Mouse (Mus musculus): ENCODE results near the gene Gcnt3.

DNA sequence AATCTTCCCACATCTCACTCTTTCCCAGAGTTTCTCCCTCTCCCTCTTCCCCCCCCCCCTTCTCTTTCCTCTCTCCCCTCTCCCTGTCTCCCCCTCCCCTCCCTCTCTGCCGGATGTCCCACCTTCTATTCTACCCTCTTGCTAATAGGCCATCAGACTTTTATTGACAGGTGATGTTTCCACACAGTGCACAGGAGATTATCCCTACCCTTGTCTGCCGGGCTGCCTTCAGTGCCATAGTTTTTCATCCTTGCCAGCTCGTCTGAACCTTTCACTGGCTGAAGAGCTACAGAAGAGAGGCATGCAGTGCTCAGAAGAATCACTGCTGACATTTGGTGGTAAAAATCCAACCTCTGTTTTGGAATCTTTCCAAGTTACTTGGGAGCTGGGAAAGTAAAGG is 15.5 kb upstream of the Gcnt3 start:
- TF ChIP-seq EP300 (IDR thresholded peaks at IDR 0.05) (no peak), CTCF (IDR thresholded peaks at IDR 0.05) (no peak)
